Mouse (Mus musculus) brain, embryonic 14.5 days (tissue): ENCODE measurements around the gene Rab26. TPM values are rescaled to one million over a fixed set of nuclear protein-coding genes. Genes with fewer than 3 reads are reported as not detected.

Source experiments
- DNase-seq: peaks from one replicate; pipeline ENCODE4 v3.0.0-alpha.2; 2011; ENCODE audit warnings: low read depth
- CTCF ChIP-seq: fragments of 200-500 bp; IDR thresholded peaks from 2 replicates; pipeline ENCODE4 v1.5.1; 2012; ENCODE audit warnings: inconsistent platforms, mild to moderate bottlenecking, moderate library complexity, borderline replicate concordance; ENCODE audit not compliant: insufficient read depth, insufficient read length; ENCODE audit errors: extremely low read depth
- POLR2A ChIP-seq: fragments of 200-500 bp; IDR thresholded peaks from 2 replicates; pipeline ENCODE4 v1.6.1; 2012; ENCODE audit warnings: mild to moderate bottlenecking, inconsistent platforms, borderline replicate concordance; ENCODE audit not compliant: poor library complexity, insufficient read depth, insufficient read length, severe bottlenecking; ENCODE audit errors: extremely low read depth
- polyA plus RNA-seq: library from polyadenylated mRNA; depleted of rRNA; stranded (reverse); fragments of >200 nt; gene quantifications from 2 replicates; pipeline ENCODE4 v1.2.3, GENCODE M21; 2012

Rab26 gene
- polyA plus RNA-seq, 1 experiment = 3.2 TPM

DNA sequence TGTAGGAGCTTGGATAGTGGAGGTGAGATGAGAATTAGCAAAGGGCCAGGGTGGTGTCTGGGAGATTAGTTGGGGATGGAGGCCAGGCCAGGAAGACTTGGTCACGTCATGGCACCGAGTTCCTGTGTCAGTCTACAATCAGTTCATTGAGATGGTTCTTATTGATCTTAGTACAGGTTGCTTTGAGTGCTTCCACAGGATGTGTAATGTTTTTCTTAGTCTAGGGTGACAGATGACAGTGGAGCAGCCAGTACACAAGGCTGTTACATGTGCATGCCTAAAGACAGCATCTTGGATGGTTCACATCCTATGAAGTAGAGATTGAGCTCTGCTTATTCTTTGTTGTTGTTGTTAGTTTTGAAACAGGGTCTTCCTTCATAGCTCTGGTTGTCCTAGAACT lies 27.6 kb upstream of the Rab26 start:
- no peak for TF ChIP-seq POLR2A
- no peak for TF ChIP-seq CTCF
- DNase-seq = no peak

DNA sequence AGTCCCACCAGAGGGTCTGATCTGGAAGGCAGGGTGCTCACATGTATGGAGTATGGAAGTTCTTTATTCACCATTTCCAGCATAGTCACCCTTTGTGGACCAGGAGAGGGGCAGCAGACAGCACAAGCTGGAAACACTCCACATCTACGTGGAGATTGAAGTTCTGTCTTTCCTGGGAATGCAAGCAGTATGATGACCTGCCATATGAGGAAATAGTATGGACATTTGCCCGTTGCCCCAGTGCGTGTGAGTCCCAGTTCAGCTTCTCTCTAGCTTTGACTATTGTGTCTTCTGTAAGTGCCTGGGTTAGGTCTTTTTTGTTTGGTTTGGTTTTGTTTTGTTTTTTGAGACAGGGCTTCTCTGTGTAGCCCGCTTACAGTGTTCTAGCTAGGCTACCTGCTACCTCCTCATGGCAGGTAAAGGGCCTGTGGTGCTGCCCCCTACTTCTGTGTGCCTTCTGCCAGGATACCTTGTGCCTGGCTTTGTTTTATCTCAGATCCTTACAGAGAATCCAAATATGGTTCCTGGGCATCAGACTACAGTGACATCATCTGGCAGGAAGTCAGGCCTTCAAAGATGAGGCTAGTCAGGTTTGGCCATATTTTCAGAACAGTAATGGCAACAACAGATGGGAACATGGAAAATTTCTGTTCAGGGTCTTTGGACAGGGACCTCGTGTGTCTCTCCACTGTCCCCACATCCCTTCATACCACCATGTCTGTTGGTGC lies 26.5 kb upstream of the Rab26 start:
- DNase-seq = no peak
- TF ChIP-seq POLR2A (no peak), CTCF (no peak)

DNA sequence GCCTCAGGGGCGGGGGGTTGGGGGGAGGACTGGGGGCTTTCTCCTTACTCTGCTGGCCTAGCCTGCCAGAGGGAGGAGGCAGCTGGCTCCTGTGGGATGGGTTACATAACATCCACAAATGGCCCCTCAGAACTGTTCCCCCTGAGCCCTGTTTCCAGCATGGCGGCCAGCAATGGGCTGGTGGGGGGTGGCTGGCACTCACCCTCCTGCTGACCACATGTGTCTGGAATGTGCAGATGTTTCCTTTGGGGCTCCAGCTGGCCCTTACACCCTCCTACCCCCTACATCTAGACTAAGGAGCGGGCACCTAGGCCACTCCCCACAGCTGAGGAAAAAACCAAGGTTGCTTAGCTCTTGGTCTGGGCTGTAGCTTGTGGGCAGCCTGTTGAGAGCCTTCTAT lies 25.1 kb upstream of the Rab26 start:
- TF ChIP-seq POLR2A = no peak
- TF ChIP-seq CTCF = no peak
- no peak for DNase-seq

DNA sequence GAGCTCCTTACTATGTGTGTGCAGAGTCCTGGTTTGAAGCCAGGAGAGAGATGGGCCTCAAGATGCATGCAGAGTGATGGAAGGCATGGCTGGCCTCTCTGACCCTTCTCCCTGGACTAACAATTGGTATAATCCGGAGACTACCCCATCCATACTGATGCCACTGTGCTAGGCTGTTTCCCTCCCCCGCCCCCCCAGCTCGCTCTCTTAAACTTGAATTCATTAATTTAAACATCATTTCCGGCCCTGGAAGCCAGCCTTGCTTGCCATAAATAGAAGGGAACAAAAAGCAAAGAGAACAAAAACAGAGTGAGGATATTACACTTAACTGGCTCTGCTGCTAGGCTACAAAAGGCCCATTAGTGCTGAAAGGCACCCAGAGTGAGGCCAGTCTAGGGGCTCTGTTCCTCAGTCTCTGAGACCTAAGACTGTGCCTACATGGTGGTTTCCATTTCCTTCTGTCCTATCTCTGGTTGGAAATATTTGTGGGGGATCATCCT lies 24.6 kb upstream of the Rab26 start:
- DNase-seq = peak; percentile 83
- TF ChIP-seq POLR2A (no peak), CTCF (no peak)

DNA sequence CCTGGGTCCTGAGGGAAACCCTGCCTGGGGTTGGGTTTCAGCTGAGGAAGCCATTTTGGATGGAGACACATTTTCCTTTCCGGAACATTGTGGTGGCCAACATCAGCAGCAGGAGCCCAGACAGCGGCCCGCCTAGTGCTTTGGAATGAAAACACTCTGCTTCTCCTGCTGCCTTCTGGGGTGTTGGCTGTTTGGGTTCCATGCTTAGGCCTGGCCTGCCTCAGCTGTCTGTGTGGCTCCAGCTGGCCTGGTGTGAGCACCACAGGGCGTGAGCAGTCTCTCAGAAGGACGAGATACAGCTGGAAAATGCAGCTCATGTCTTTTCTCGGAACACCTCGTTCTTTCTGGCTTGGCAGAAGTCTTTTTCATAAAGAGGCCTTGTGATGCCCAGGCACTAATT lies 23.1 kb upstream of the Rab26 start:
- DNase-seq = no peak
- no peak for TF ChIP-seq POLR2A
- TF ChIP-seq CTCF = no peak

DNA sequence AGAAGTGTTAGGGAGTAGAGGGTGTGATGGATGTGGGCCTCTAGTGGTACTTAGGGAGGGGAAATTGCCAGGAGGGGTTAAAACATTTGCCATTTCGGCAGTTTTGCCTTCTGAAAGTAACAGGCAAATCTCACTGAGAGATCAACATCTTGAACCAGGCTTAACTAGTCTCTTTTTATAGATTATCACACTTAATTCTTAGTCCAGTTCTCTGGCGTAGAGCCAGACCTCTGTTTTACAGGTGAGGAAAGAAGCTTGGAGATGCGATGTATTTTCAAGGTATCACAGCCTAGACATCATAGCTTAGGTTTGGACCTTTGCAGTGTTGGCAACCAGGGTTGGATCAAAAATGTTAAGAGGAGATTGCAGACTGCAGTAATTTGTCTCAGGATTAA lies 17.0 kb upstream of the Rab26 start:
- no peak for TF ChIP-seq POLR2A
- no peak for TF ChIP-seq CTCF
- DNase-seq = no peak

DNA sequence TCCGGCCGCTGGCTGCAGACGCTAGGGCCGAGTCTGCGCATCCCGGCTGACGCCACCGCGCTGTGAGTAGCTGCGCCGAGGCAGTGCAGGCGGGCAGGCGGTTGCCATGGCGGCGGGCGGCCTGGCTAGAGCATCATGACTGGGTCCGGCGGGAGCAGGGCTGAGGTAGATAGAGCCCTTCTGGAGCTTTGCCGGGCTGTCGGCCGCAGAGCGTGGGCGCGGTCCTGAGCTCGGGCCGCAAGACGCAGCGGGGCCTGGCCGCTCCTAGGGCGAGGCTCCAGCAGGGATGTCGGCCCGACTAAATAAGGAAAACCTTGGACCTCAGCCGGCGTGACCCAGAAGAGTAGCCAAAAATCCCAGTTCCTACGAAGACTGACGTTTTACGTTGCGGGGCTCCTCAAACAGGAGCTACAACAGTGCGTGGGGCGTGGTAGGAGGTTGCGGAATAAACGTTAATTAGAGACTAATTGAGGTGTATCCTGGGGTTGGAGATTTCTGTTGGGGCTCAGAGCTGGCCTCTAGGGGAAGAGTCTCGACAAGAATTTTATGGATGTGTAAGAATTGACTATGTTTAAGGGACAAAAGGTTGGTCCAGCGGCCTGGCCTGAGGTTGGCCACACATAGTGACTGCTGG lies 16.5 kb upstream of the Rab26 start:
- TF ChIP-seq CTCF (no peak), POLR2A (no peak)
- DNase-seq = peak; percentile 88

DNA sequence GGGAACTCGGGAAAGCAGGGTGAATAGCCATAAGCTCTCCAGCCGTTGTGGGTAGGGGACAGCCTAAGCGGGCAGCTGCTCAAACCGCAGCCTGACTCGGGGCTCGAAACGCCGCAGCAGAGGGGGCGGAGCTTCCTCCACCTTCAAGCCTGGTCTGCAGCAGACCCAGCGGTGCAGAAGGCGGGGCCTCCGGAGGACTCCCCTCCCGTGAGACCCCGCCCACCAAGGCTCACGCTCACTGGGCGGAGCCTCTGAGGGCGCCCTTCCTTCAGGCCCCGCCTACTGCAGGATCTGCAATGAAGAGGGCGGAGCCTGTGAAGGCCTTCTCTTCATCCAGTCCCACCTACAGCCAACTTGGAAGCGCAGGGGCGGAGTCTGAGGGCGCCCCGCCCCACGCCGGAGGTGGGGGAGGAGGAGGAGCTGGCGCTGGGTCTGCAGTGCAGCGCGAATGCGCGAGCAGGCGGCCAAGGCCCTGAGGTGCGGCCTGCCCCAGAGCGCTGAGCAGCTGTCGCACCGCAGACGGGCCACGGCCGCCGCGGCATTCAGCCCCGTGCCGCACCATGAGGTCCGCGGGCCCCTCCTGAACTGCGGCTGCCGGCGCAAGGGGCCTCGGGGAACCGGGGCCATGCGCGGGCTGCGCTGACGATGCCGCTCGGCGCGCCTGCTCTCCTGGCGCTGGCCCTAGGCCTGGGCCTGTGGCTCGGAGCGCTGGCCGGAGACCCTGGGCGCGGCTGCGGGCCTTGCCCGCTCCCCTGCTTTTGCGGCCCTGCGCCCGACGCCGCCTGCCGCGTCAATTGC lies 15.8 kb upstream of the Rab26 start, which contains the start of gene Pkd1:
Pkd1 (plus strand) TSS at position 217 of the 798 bp plus-strand sequence.
- peak; percentile 99 for DNase-seq
- TF ChIP-seq CTCF = no peak
- peak; percentile 100 for TF ChIP-seq POLR2A

DNA sequence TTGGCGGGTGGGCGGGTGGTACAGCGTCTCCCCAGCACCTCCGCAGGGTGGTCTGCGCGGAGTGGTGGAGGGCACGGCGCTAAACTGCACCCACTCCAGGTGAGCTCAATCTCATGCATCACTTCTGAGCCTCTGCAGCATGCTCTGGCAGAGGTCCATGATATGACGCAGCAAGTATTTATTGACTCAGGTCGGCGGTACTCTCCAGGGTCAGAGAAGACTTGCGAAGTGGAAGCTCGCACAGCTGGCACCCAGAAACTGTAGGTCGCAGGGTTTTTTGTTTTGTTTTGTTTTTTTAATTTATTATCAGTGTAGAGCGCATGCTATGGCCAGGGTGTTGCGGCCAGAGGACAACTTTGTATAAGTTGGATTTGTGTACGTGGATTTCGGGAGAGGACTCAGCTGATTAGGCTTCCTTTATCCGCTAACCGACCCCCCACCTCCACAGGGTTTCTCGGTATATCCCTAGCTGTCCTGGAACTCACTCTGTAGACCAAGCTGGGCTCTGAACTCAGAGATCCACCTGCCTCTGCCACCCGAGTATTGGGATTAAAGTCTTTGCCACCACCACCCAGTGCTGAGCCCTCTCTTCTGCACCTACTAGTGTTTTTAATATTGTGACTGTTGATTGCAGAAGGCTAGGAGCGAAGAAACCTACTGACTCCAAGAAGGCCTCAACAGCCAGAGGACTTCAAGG lies 15.1 kb upstream of the Rab26 start:
- no peak for TF ChIP-seq POLR2A
- no peak for TF ChIP-seq CTCF
- peak; percentile 56 for DNase-seq

DNA sequence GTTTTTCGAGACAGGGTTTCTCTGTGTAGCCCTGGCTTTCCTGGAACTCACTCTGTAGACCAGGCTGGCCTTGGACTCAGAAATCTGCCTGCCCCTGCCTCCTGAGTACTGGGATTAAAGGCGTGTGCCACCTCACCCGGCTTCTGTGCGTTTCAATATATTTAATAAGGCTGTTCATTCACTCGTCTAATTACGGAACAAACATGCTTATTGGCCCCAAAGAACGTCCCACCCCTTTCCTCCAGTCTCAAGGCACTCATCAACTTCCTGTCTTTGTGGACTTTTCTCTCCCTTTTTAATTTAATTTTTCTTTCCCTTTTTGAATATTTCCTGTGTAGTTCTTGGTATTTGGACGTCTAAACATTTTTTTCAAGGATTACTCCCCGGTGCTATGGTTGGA lies 14.4 kb upstream of the Rab26 start:
- no peak for TF ChIP-seq CTCF
- TF ChIP-seq POLR2A = no peak
- no peak for DNase-seq

DNA sequence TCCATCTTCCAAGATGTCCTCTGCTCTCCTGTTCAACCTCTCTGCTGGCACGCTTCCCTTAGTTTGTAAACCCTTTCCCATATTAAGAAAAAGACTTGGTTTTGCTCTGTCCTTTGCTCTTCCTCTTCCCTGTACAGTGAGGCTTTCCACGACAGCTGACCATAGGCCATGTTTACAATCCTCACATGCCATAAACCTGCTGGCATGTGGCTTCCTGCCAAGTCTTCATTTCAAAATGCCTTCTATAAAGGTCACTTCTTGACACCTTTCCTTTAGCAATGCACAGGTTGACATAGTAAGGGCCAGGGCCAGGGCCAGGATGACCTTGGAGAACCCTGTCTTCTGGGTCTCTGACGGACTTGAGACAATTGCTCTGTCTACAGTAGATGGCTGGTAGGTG lies 12.2 kb upstream of the Rab26 start:
- TF ChIP-seq POLR2A = no peak
- no peak for TF ChIP-seq CTCF
- DNase-seq = no peak
